8 mouse cellular contexts compared by ENCODE assay signal in genomic region chr8:71572847-71573633, GRCm38 (mm10). TPM values are rescaled to one million over a fixed set of nuclear protein-coding genes. Genes with fewer than 3 reads are reported as not detected.
DNase-seq lines count a peak whose midpoint lies in the region; ATAC-seq and TF ChIP-seq lines count a peak whose summit lies in the region.

No protein-coding gene starts in this region.

- ATAC-seq in forebrain, embryonic 15.5 days (replicated peaks) = no peak
- ATAC-seq in hindbrain, embryonic 14.5 days (ENCODE audit: low FRiP score) = no peak

- H3K27me3 ChIP-seq in forebrain, embryonic 15.5 days = no peaks in the 10 kb centered on the region
- no peaks in the 10 kb centered on the region for H3K27me3 ChIP-seq in hindbrain, embryonic 14.5 days (ENCODE audit: control insufficient read depth, insufficient read depth, low read length)

- H3K4me3 ChIP-seq in gastrocnemius, adult 2 months = peak overlapping the region; percentile 19
- H3K4me3 ChIP-seq in forebrain, embryonic 15.5 days = peak overlapping the region; percentile 15
- no peak overlapping the region for H3K4me3 ChIP-seq in hindbrain, embryonic 14.5 days (replicated peaks; ENCODE audit: low read length)

- TF ChIP-seq CTCF in gastrocnemius, adult 2 months (IDR thresholded peaks at IDR 0.05) = no peak

- peak overlapping the region; percentile 55 for H3K27ac ChIP-seq in gastrocnemius, adult 2 months
- peak overlapping the region; percentile 70 for H3K27ac ChIP-seq in forebrain, embryonic 15.5 days (replicated peaks)
- peak overlapping the region; percentile 61 for H3K27ac ChIP-seq in hindbrain, embryonic 14.5 days

- 38% methylated on average over 9 of the region's 9 CpGs for WGBS in forebrain, embryonic 15.5 days
- WGBS in hindbrain, embryonic 14.5 days = 70% methylated on average over 9 of the region's 9 CpGs

- H3K4me1 ChIP-seq in forebrain, embryonic 15.5 days = peaks cover 46% of the 10 kb centered on the region
- H3K4me1 ChIP-seq in hindbrain, embryonic 14.5 days (replicated peaks; ENCODE audit: control insufficient read depth, insufficient read depth, low read length) = peaks cover 25% of the 10 kb centered on the region

- peak overlapping the region; percentile 49 for H3K4me2 ChIP-seq in forebrain, embryonic 15.5 days (replicated peaks)
- H3K4me2 ChIP-seq in hindbrain, embryonic 14.5 days (replicated peaks) = peak overlapping the region; percentile 25

- intact Hi-C loops in gastrocnemius, adult 2 months (cut with DNase I) = no loop called here

- H3K9ac ChIP-seq in forebrain, embryonic 15.5 days (replicated peaks) = peak overlapping the region; percentile 17
- 0 out of 2 replicates have a peak overlapping the region, but pooled peaks have one; percentile 20 for H3K9ac ChIP-seq in hindbrain, embryonic 14.5 days

- no peaks in the 10 kb centered on the region for H3K9me3 ChIP-seq in forebrain, embryonic 15.5 days
- H3K9me3 ChIP-seq in hindbrain, embryonic 14.5 days (ENCODE audit: control insufficient read depth, low read length) = no peaks in the 10 kb centered on the region

- H3K36me3 ChIP-seq in forebrain, embryonic 15.5 days = no peaks in the 10 kb centered on the region
- H3K36me3 ChIP-seq in hindbrain, embryonic 14.5 days (replicated peaks; ENCODE audit: control insufficient read depth, insufficient read depth) = no peaks in the 10 kb centered on the region

- peak; percentile 67 for DNase-seq in gastrocnemius, adult 2 months
- DNase-seq in gastrocnemius, adult 18-20 months (ENCODE audit: low spot score) = no peak
- DNase-seq in adipocyte (ENCODE audit: low spot score) = peak; percentile 53
- DNase-seq in hindbrain, embryonic 14.5 days (ENCODE audit: low spot score) = peak; percentile 72
- DNase-seq in left cerebral cortex, adult 8-10 months (ENCODE audit: low spot score in 2 of 2) = peak; percentile 81 to 93
- peak; percentile 82 to 84 for DNase-seq in right cerebral cortex, postnatal 36 days (ENCODE audit: low spot score in 2 of 2)
- DNase-seq in yolk sac, embryonic 10.5 days (ENCODE audit: low spot score) = no peak

RNA-seq across cellular contexts. Expression of gene Slc27a1, which starts 4.4 kb away (rescaled TPM):
- 100 to 1,000 TPM in 1 of 2 experiments, 10 to 100 TPM in 1; 57.2 to 116 TPM for total RNA-seq in gastrocnemius, adult 2 months (2021)
- 10 to 100 TPM; 78.7 to 93.8 TPM for total RNA-seq in gastrocnemius, adult 18-20 months (2021)
- polyA plus RNA-seq in forebrain, embryonic 15.5 days (2015; fragmentation: Nextera tagmentation; extraction: Ambion mirVana) = 68.5 and 71.8 TPM in 2 replicates
- polyA plus RNA-seq in hindbrain, embryonic 14.5 days (2014; fragmentation: Nextera tagmentation; extraction: Ambion mirVana) = 41.6 and 57.3 TPM in 2 replicates
- 100 to 1,000 TPM in 1 of 4 experiments, 10 to 100 TPM in 3; 94.4 to 105 (median 97.5) TPM for total RNA-seq in left cerebral cortex, adult 8-10 months (2022)

RNA-seq across cellular contexts. Expression of gene Nxnl1, which starts 6.6 kb away (rescaled TPM):
- total RNA-seq in gastrocnemius, adult 2 months (2021) = not detected
- not detected for total RNA-seq in gastrocnemius, adult 18-20 months (2021)
- not detected in 2 replicates for polyA plus RNA-seq in forebrain, embryonic 15.5 days (2015; fragmentation: Nextera tagmentation; extraction: Ambion mirVana)
- polyA plus RNA-seq in hindbrain, embryonic 14.5 days (2014; fragmentation: Nextera tagmentation; extraction: Ambion mirVana) = 0.13 TPM in 1 of 2 replicates, not detected in the other
- under 1 TPM in 2 of 4 experiments, not detected in 2; 0.17 to 0.21 TPM for total RNA-seq in left cerebral cortex, adult 8-10 months (2022)

RNA-seq across cellular contexts. Expression of gene Tmem221, which starts 14.4 kb away (rescaled TPM):
- not detected for total RNA-seq in gastrocnemius, adult 2 months (2021)
- total RNA-seq in gastrocnemius, adult 18-20 months (2021) = not detected
- 0.11 and 0.20 TPM in 2 replicates for polyA plus RNA-seq in forebrain, embryonic 15.5 days (2015; fragmentation: Nextera tagmentation; extraction: Ambion mirVana)
- 0.32 TPM in 1 of 2 replicates, not detected in the other for polyA plus RNA-seq in hindbrain, embryonic 14.5 days (2014; fragmentation: Nextera tagmentation; extraction: Ambion mirVana)
- under 1 TPM in 2 of 4 experiments, not detected in 2; 0.27 to 0.70 TPM for total RNA-seq in left cerebral cortex, adult 8-10 months (2022)

RNA-seq across cellular contexts. Expression of gene Pgls, which starts 18.9 kb away (rescaled TPM):
- 10 to 100 TPM; 19.3 to 28.6 TPM for total RNA-seq in gastrocnemius, adult 2 months (2021)
- total RNA-seq in gastrocnemius, adult 18-20 months (2021) = 10 to 100 TPM; 23.2 to 23.7 TPM
- 191 TPM in 2 replicates for polyA plus RNA-seq in forebrain, embryonic 15.5 days (2015; fragmentation: Nextera tagmentation; extraction: Ambion mirVana)
- polyA plus RNA-seq in hindbrain, embryonic 14.5 days (2014; fragmentation: Nextera tagmentation; extraction: Ambion mirVana) = 243 and 246 TPM in 2 replicates
- total RNA-seq in left cerebral cortex, adult 8-10 months (2022) = 10 to 100 TPM; 28.7 to 31.1 (median 29.3) TPM

RNA-seq across cellular contexts. Expression of gene Fam129c, which starts 24.4 kb away (rescaled TPM):
- 1 to 10 TPM in 1 of 2 experiments, under 1 TPM in 1; 0.79 to 1.4 TPM for total RNA-seq in gastrocnemius, adult 2 months (2021)
- 1 to 10 TPM in 1 of 2 experiments, under 1 TPM in 1; 0.57 to 1.3 TPM for total RNA-seq in gastrocnemius, adult 18-20 months (2021)
- polyA plus RNA-seq in forebrain, embryonic 15.5 days (2015; fragmentation: Nextera tagmentation; extraction: Ambion mirVana) = 4.9 and 5.5 TPM in 2 replicates
- 5.2 and 5.7 TPM in 2 replicates for polyA plus RNA-seq in hindbrain, embryonic 14.5 days (2014; fragmentation: Nextera tagmentation; extraction: Ambion mirVana)
- total RNA-seq in left cerebral cortex, adult 8-10 months (2022) = 1 to 10 TPM; 1.2 to 3.5 (median 2.3) TPM

Comparison
In these comparisons a context has a peak if more than half of its experiments do, and no peak if none do; other contexts are left out.
1. DNase-seq: peak in gastrocnemius, adult 2 months (single experiment), adipocyte (single experiment), hindbrain, embryonic 14.5 days (single experiment), left cerebral cortex, adult 8-10 months (2 of 2) and right cerebral cortex, postnatal 36 days (2 of 2); none in gastrocnemius, adult 18-20 months (single experiment) and yolk sac, embryonic 10.5 days (single experiment).
2. Peak in every context shown above with its lines, with median percentiles within 50 percentile points of each other: H3K27ac ChIP-seq.